Mouse (Mus musculus) neutrophil, adult 59 days (primary cell): ENCODE data around the gene Rsrp1. TPM values are rescaled to one million over a fixed set of nuclear protein-coding genes. Genes with fewer than 3 reads are reported as not detected.

ENCODE experiments used
- total RNA-seq, 2 experiments: library from RNA; stranded (reverse); gene quantifications; 1 replicate in 1 of 2; 2 replicates in 1 of 2; pipeline ENCODE4 v1.2.4; 2023

Rsrp1 gene
- 100 to 1,000 TPM; 458 to 475 TPM for total RNA-seq

GRCm38 (mm10) chr4:134923258-134924018, at the start of gene Rsrp1:
Rsrp1 (plus strand) TSS chr4:134923592.

GRCm38 (mm10) chr4:134914864-134915209, 8.6 kb upstream of the Rsrp1 start, which contains the start of gene Tmem50a:
Tmem50a (minus strand) TSS chr4:134915024.

GRCm38 (mm10) chr4:134930684-134931481, 7.5 kb downstream of the Rsrp1 start, which contains the start of gene Syf2:
Syf2 (plus strand) TSS chr4:134930898.

Other genes starting within 250 kb of the Rsrp1 start
- gene Man1c1, start 219.3 kb upstream of the Rsrp1 start, total RNA-seq: 10 to 100 TPM; 33.2 to 36.2 TPM
- 10 to 100 TPM; 30.4 to 40.2 TPM for gene Ldlrap1, start 155.6 kb upstream of the Rsrp1 start, total RNA-seq
- gene Maco1, start 70.2 kb upstream of the Rsrp1 start, total RNA-seq: 10 to 100 TPM; 10.5 to 11.5 TPM
- gene Rhd, start 59.1 kb upstream of the Rsrp1 start, total RNA-seq: 10 to 100 TPM in 1 of 2 experiments, 1 to 10 TPM in 1; 7.2 to 24.1 TPM
- 100 to 1,000 TPM; 152 to 163 TPM for gene Tmem50a, start 8.6 kb upstream of the Rsrp1 start, total RNA-seq
- 100 to 1,000 TPM; 123 to 124 TPM for gene Syf2, start 7.3 kb downstream of the Rsrp1 start, total RNA-seq
- 10 to 100 TPM; 15.4 to 17.2 TPM for gene Runx3, start 197.1 kb downstream of the Rsrp1 start, total RNA-seq